Mouse (Mus musculus) E14TG2a.4 (cell line): ENCODE results near the gene Trmt1.

Experiments used
- CTCF ChIP-seq: conservative IDR thresholded peaks from 2 replicates; pipeline ENCODE4 v1.5.1; 2014; ENCODE audit warnings: low read length
- NANOG ChIP-seq: IDR thresholded peaks from 2 replicates; pipeline ENCODE4 v1.6.1; 2014; ENCODE audit warnings: borderline replicate concordance, low read length, mixed read lengths
- POU5F1 ChIP-seq: IDR thresholded peaks from 2 replicates; pipeline ENCODE4 v1.6.1; 2014; ENCODE audit warnings: low read length, borderline replicate concordance

GRCm38 (mm10) chr8:84714161-84714560 is 28.1 kb downstream of the Trmt1 start:
- TF ChIP-seq CTCF (no peak), POU5F1 (no peak), NANOG (no peak)
